Mouse (Mus musculus): ENCODE data around the gene Bbc3. TPM values are rescaled to one million over a fixed set of nuclear protein-coding genes. Genes with fewer than 3 reads are reported as not detected.

The Bbc3 gene
- total and polyA plus RNA-seq, 3 experiments, result 23.2 to 61.7 (median 23.3) TPM

DNA sequence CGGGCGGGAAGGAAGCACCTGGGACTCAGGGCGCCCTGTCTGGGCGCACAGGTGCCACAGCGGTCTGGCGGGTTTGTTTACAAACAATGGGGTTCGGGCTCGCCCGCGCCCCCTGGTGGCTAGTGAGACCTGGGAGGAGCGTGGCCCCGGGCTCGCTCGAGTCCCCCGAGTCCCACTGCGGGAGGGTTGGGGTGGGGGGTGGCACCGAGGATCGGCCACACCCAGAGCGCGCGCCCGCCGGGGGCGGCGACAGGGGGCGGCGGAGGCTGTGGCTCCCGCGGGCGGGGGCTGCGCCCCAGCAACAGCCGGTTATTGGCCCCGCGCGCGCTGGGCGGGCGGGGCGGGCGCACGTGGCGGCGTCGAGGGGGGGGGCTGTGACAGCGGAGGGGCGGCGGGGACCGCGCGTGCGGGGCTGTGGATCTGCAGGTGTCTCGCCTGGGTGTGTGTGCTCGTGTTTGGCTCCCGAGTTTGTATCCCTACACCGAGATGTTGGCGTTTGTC, 1.9 kb downstream of the Bbc3 start:
- peak; percentile 92 for DNase-seq (ENCODE audit: extremely low read depth)
- peaks cover 9 to 13% of the 10 kb centered on the region in 2 experiments for H3K36me3 ChIP-seq (replicated peaks in 1 of 2; ENCODE audit: control insufficient read depth in 1 of 2, insufficient read depth in 1 of 2, low read length in 1 of 2)
- peaks cover 7 to 45% of the 10 kb centered on the region in 2 experiments; a peak in 3 of 4 replicates for H3K4me1 ChIP-seq (ENCODE audit: control insufficient read depth in 1 of 2, insufficient read depth in 2 of 2)
- H3K9ac ChIP-seq (ENCODE audit: insufficient read depth, low read depth), result peak overlapping the region; percentile 100
- no peak overlapping the region for H3K4me2 ChIP-seq (ENCODE audit: insufficient read depth, low read depth, poor library complexity, severe bottlenecking)
- H3K9me3 ChIP-seq (replicated peaks; ENCODE audit: low read length), result no peaks in the 10 kb centered on the region
- in situ Hi-C loops (cut with MboI; ENCODE audit: low pct_ligation_motif_present, low pct_unique_long_range_greater_than_20kb, low sequenced_read_pairs) (no loop called here), dilution Hi-C loops (cut with MboI; ENCODE audit: extremely low pct_ligation_motif_present, extremely low pct_unique_long_range_greater_than_20kb, low sequenced_read_pairs) (no loop called here)
- TF ChIP-seq ZKSCAN1 (IDR thresholded peaks at IDR 0.05; ENCODE audit: borderline replicate concordance, low read depth, low read length), result 0 out of 2 replicates have a peak, but pooled peaks have one; percentile 2
- TF ChIP-seq JUND (conservative IDR thresholded peaks at IDR 0.05; ENCODE audit: low read depth, low read length), result no peak
- TF ChIP-seq ELF1 (IDR thresholded peaks at IDR 0.05; ENCODE audit: low read depth, low read length), result no peak; the same call in 1 of the 2 replicates
- peak; percentile 13 for TF ChIP-seq RAD21 (IDR thresholded peaks at IDR 0.05; ENCODE audit: low read depth, low read length)
- peak; percentile 76; the same call in 1 of the 2 replicates for TF ChIP-seq BHLHE40 (IDR thresholded peaks at IDR 0.05; ENCODE audit: low read depth, low read length)
- TF ChIP-seq ZNF384 (IDR thresholded peaks at IDR 0.05; ENCODE audit: low read depth, low read length), result no peak
- 0 out of 2 replicates have a peak, but pooled peaks have one; percentile 23 for TF ChIP-seq UBTF (IDR thresholded peaks at IDR 0.05; ENCODE audit: low read depth, low read length)
- no peak for TF ChIP-seq POLR2AphosphoS2 (IDR thresholded peaks at IDR 0.05; ENCODE audit: low read depth, low read length)
- no peak for TF ChIP-seq MAFK (IDR thresholded peaks at IDR 0.05; ENCODE audit: insufficient replicate concordance, low read length)
- peak; percentile 87 for TF ChIP-seq IRF4 (IDR thresholded peaks at IDR 0.05; ENCODE audit: low read depth, low read length)
- peak; percentile 72; the same call in 1 of the 2 replicates for TF ChIP-seq MAX (IDR thresholded peaks at IDR 0.05; ENCODE audit: low read length)
- TF ChIP-seq SMC3 (IDR thresholded peaks at IDR 0.05; ENCODE audit: low read depth, low read length), result peak; percentile 74
- 0 out of 2 replicates have a peak, but pooled peaks have one; percentile 9 for TF ChIP-seq MYC (IDR thresholded peaks at IDR 0.05; ENCODE audit: low read depth, low read length)
- peak; percentile 72 for TF ChIP-seq MAZ (IDR thresholded peaks at IDR 0.05; ENCODE audit: low read depth, low read length)
- peak; percentile 20; the same call in 1 of the 2 replicates for TF ChIP-seq POLR2A (IDR thresholded peaks at IDR 0.05; ENCODE audit: low read depth, low read length)
- peak; percentile 48 for TF ChIP-seq ETS1 (conservative IDR thresholded peaks at IDR 0.05; ENCODE audit: low read depth, low read length)
- no peak for TF ChIP-seq E2F4 (IDR thresholded peaks at IDR 0.05; ENCODE audit: insufficient replicate concordance, low read depth, low read length)
- peak; percentile 98 for TF ChIP-seq SIN3A (IDR thresholded peaks at IDR 0.05; ENCODE audit: low read length)
- peak in 1 of 2 experiments; percentile 76; a peak in 2 of 4 replicates for TF ChIP-seq CTCF (conservative IDR thresholded peaks at IDR 0.05 in 1 of 2, IDR thresholded peaks at IDR 0.05 in 1 of 2; ENCODE audit: low read depth in 2 of 2, low read length in 2 of 2)
- peak; percentile 68 for TF ChIP-seq MEF2A (IDR thresholded peaks at IDR 0.05; ENCODE audit: borderline replicate concordance, low read depth, low read length)
- no peak for TF ChIP-seq USF2 (conservative IDR thresholded peaks at IDR 0.05; ENCODE audit: low read depth, low read length)
- TF ChIP-seq NRF1 (IDR thresholded peaks at IDR 0.05; ENCODE audit: low read depth, low read length), result no peak
- TF ChIP-seq TBP (conservative IDR thresholded peaks at IDR 0.05; ENCODE audit: low read depth, low read length), result no peak
- TF ChIP-seq ZC3H11A (IDR thresholded peaks at IDR 0.05; ENCODE audit: low read depth, low read length), result no peak
- no peak for TF ChIP-seq GABPA (IDR thresholded peaks at IDR 0.05; ENCODE audit: insufficient replicate concordance, low read depth, low read length)
- TF ChIP-seq RCOR1 (conservative IDR thresholded peaks at IDR 0.05; ENCODE audit: low read depth, low read length), result no peak
- TF ChIP-seq PAX5 (IDR thresholded peaks at IDR 0.05; ENCODE audit: low read length), result no peak
- TF ChIP-seq CHD2 (IDR thresholded peaks at IDR 0.05; ENCODE audit: low read length), result peak; percentile 6; the same call in 1 of the 2 replicates
- TF ChIP-seq ZMIZ1 (IDR thresholded peaks at IDR 0.05; ENCODE audit: low read depth, low read length), result no peak
- TF ChIP-seq TCF12 (IDR thresholded peaks at IDR 0.05; ENCODE audit: low read depth, low read length), result peak; percentile 87; the same call in 1 of the 2 replicates
- TF ChIP-seq NELFE (IDR thresholded peaks at IDR 0.05; ENCODE audit: low read depth, low read length), result no peak
- no peak for TF ChIP-seq CHD1 (IDR thresholded peaks at IDR 0.05; ENCODE audit: low read depth, low read length)
- TF ChIP-seq HCFC1 (IDR thresholded peaks at IDR 0.05; ENCODE audit: low read depth, low read length), result peak; percentile 36; the same call in 1 of the 2 replicates
- TF ChIP-seq JUN (IDR thresholded peaks at IDR 0.05; ENCODE audit: insufficient read depth, low read depth, low read length), result no peak
- no peak for TF ChIP-seq USF1 (IDR thresholded peaks at IDR 0.05; ENCODE audit: low read depth, low read length)
- TF ChIP-seq MXI1 (IDR thresholded peaks at IDR 0.05; ENCODE audit: low read depth, low read length), result peak; percentile 88
- peak; percentile 22; the same call in 1 of the 2 replicates for TF ChIP-seq EP300 (IDR thresholded peaks at IDR 0.05; ENCODE audit: low read length)
- TF ChIP-seq KAT2A (IDR thresholded peaks at IDR 0.05; ENCODE audit: insufficient replicate concordance, low read length), result no peak
- peak overlapping the region; percentile 99 for H3K27ac ChIP-seq (ENCODE audit: insufficient read depth, low read depth)
- H3K79me2 ChIP-seq (replicated peaks; ENCODE audit: control insufficient read depth, extremely low read depth, insufficient read depth, poor library complexity, severe bottlenecking), result peaks cover 34% of the 10 kb centered on the region
- no peaks in the 10 kb centered on the region for H3K27me3 ChIP-seq (replicated peaks)
- peak overlapping the region; percentile 98 to 100 (median 99) for H3K4me3 ChIP-seq (replicated peaks in 1 of 3; ENCODE audit: low read depth in 2 of 3, low read length in 2 of 3, poor library complexity in 1 of 3)

Data from CH12.LX (cell line).